Mouse (Mus musculus): ENCODE results near the gene C2cd5.

DNA sequence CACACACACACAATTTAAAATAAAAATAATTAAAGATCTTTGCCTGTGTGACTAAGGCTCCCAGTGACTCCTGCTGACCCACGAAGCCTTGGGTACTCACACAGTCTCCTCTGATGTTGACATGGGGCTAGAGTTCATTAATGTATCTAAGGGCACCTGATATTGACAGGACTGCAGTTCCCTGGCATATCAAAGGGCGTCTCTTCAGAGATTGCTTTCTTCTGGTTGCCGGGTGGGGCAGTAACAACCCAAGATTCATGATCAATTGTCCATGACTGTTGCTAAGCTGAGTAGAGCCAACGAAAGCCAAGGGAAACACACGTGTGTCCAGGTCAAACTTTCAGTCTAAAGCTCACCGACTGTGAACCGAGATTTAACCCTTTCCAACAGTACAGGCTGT lies 45.1 kb upstream of the C2cd5 start:
- no peak for TF ChIP-seq CTCF (IDR thresholded peaks at IDR 0.05; ENCODE audit: insufficient read depth, low read depth, low read length)
- no peak for TF ChIP-seq POLR2A (IDR thresholded peaks at IDR 0.05; ENCODE audit: insufficient read depth, low read depth, low read length)

All from olfactory bulb, adult 2 months (tissue).